Mouse (Mus musculus) Muller cell, postnatal 12 days (primary cell): ENCODE results near the gene Vmn1r207-ps.
"Not testable (repeated sequence)": the region's sequence is repeated elsewhere in the genome, so short reads cannot be mapped to it uniquely, and the experiment has no call there.

Experiments
- DNase-seq: peaks from one replicate; pipeline ENCODE4 v3.0.0-alpha.2; 2015; ENCODE audit errors: inconsistent ontology term

Gene Vmn1r207-ps

DNA sequence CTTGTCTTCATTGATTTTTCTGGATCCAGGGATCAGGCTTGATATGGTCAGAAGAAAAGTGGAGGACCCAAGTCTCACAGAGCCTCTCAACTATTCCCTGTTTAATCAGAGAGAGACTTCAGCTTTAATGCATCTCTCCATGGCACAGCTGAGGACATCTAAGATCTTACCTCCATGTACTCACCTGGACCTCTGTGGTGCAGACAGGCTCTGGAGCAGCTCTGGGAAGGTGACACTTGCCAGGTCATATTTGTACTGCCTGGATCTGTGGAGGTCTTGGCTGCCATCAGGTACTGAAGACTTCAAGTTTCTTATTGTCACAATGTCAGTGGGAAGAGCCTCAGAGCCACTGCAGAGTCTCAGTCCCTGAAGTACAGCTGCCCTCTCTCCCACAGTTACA is at the start of gene Vmn1r207-ps:
TSS of gene Vmn1r207-ps (minus strand) at position 101 of the 400 bp plus-strand sequence.
- DNase-seq, result not testable (repeated sequence)

DNA sequence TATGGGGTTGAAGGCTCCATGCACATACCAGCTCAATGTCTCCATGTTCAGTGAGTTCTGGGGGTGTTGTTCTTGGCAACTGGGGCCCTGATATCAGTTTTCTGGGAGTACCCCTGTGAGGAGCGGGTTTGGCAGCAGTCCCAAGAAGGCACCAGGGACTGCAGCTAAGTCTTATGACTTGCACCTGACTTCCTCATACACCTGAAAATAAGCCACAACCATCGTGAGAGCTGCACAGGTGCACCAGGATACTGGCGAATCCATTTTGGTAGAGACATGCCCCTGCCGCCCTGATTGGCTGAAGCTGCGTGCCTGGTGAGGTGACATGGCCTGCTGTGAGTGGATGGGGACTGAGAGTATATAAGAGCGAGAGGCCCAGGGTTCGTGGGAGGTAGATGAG is 47.9 kb upstream of the Vmn1r207-ps start, which contains the start of gene Vmn1r208:
TSS of gene Vmn1r208 (minus strand) at position 101 of the 400 bp plus-strand sequence.
- not testable (repeated sequence) for DNase-seq

DNA sequence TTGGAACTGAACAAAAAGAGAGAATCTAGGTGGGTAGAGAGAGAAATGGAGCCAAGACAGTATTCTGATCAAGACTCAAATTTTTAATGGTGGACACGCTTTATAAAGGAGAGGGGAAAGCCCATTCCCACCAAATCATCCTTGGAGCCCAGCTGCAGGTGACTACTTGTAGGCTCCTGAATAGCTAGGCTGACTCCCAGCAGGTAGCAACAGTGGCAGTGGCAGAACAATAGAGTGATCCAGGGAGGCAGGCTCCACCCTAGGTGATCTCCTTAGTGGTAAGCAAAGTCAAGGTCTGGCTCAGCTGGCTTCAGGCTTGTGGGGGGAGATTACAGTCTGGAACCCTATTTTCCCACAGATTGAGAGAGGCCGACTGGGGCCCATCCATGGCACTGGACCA is 42.2 kb upstream of the Vmn1r207-ps start:
- not testable (repeated sequence) for DNase-seq

DNA sequence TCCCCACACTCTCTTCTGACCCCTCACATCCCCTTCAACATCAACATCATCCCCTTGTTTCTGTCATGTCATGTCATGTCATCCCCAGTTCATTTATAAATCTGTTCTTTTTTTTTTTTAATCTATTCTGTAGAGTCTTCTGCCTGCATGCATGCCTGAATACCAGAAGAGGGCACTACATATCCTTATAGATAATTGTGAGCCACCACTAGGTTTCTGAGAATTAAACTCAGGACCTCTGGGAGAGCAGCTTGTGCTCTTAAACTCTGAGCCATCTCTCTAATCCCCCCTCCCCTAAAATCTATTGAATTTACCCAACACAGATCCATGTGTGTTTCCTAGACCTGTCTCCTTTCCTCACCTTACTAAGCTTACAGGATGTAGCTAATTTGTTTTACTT is 18.1 kb upstream of the Vmn1r207-ps start:
- DNase-seq, result peak; percentile 7

DNA sequence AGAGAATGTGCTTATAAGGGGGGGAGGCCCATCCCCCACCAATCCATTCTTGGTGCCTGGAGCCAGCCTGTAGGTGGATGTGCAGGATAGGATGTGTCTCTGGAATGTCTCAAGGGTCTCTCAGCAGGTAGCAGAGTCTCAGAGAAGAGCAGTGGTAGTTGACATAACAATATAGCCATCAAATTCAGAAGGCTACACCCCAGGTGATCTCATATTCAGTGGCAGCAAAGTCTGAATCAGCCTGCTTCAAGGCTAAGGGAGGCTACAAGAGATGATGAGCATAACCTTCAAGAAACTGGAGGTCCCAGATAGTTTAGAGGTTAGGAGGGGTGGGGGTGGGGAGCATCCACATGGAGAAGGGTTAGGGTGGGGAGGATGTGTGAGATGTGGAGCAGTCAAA is 22.5 kb downstream of the Vmn1r207-ps start:
- DNase-seq, result not testable (repeated sequence)

DNA sequence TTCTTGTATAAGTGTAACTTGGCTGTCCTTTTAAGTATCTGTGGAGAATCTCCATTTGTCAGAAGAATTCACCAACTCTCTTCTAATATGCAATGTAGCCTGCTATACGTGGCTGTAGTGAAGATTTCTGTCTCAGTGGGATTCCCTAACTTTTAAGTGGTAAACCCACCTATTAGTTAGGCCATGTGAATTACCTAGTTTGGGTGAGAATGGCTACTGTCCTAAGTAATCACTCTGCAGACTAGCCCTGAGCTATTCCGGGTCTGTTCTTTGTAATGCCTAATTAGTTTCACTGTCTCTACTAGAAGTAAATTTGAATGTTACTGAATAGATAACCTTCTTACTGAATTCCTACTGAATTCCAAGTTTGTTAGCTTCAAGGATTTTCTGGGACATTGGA is 26.5 kb downstream of the Vmn1r207-ps start:
- not testable (repeated sequence) for DNase-seq
